Mouse (Mus musculus) left cerebral cortex, postnatal 14 days (tissue): ENCODE data around the gene Wnt7a. TPM values are rescaled to one million over a fixed set of nuclear protein-coding genes. Genes with fewer than 3 reads are reported as not detected.

Source experiments
- DNase-seq, 2 experiments: peaks; one replicate each; pipeline ENCODE4 v3.0.0; 2021 to 2022; ENCODE audit warnings: low spot score in 2 of 2, mixed read lengths in 1 of 2
- intact Hi-C: fragments of 180-260 bp; cut with DNase I; formaldehyde crosslinking; loops from one replicate; pipeline ENCODE4 v1.15.1; 2025
- long read RNA-seq, 2 experiments: library from polyadenylated mRNA; stranded (forward); transcript quantifications; one replicate each; pipeline ENCODE4 v2.0.0; 2021
- total RNA-seq, 2 experiments: library from RNA; stranded (reverse); gene quantifications; 2 replicates each; pipeline ENCODE4 v1.2.3; 2021

Wnt7a gene
- total RNA-seq = 10 to 100 TPM; 11.5 to 18.4 TPM
- long read RNA-seq, experiment 1, partial matches to known transcripts = 2 of 5 reads
- long read RNA-seq, experiment 1, other reads (novel, unspliced or antisense) = 1 of 5 reads
- long read RNA-seq, experiment 2, partial matches to known transcripts = 0 of 7 reads
- long read RNA-seq, experiment 2, other reads (novel, unspliced or antisense) = 6 of 7 reads

- peak in 1 of 2 experiments; percentile 29 for DNase-seq
- intact Hi-C loops = loop anchor here (1.0 to 5.0 kb wide), 2 partner anchors 125 to 244 kb away; no protein-coding TSS in a partner anchor
Observed at GRCm38 (mm10) chr6:91410961-91411368, at the start of gene Wnt7a. Gene Wnt7a (minus strand): TSS chr6:91411363.

DNA sequence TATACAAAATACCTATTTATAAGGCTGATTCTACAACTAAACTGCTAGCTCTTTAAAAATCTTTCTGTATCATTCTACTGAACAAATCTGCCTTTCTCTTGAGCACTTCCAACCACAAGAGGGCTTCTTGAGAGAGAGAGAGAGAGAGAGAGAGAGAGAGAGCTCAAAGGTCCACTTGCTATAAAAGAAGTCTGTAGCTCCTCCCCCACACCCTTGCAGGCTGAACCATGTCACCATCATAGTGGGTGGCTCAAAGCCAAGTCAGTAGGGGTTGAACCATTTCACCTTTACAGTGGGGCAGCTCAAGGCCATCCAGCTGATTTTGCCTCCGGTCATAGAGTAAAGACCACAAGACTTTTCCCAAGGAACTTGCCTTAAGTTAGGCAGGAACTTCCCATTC lies 48.3 kb upstream of the Wnt7a start:
- no peak for DNase-seq
- intact Hi-C loops = no loop called here

DNA sequence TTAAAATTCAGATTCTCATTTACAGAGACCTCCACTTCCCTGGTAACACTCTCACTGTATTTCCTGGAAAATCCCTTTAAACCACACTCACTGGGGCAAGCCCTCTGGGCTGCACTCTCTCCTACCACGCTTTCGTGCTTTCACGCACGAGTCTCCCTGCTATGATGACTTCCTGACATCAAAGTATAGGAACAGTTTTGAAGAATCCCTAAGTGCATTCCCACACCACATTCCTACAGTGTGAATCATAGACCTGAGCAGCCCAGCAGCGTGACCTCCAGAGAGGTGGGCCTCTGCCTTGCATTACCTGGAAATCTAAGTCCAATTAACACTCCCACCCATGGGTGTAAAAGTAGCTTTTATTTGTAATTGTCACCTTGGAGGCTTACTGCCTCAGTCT lies 43.4 kb upstream of the Wnt7a start:
- no peak for DNase-seq
- intact Hi-C loops = no loop called here

DNA sequence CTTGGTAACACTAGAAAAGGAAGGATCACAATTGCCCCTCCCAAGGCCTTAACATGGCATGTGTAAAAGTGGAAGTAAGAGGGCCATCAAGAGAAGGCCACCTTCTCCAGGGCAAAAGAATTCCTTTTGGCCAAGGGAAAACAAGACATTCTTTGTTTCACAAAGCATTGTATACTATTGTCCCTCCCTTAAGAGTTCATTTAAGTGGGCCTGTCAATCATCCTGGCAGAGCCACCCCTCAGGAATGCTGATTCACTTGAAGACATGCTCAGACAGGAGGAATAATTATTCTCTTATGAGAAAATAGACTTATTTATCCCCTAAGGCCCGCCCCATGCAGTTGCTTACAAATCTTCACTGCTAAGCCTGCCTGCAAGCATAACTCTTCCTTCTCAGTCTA lies 40.9 kb upstream of the Wnt7a start:
- intact Hi-C loops = no loop called here
- no peak for DNase-seq

- intact Hi-C loops = no loop called here
- no peak for DNase-seq
Observed at GRCm38 (mm10) chr6:91449472-91450225, 38.5 kb upstream of the Wnt7a start.

GRCm38 (mm10) chr6:91445316-91445715 lies 34.2 kb upstream of the Wnt7a start:
- intact Hi-C loops = no loop called here
- DNase-seq = no peak

DNA sequence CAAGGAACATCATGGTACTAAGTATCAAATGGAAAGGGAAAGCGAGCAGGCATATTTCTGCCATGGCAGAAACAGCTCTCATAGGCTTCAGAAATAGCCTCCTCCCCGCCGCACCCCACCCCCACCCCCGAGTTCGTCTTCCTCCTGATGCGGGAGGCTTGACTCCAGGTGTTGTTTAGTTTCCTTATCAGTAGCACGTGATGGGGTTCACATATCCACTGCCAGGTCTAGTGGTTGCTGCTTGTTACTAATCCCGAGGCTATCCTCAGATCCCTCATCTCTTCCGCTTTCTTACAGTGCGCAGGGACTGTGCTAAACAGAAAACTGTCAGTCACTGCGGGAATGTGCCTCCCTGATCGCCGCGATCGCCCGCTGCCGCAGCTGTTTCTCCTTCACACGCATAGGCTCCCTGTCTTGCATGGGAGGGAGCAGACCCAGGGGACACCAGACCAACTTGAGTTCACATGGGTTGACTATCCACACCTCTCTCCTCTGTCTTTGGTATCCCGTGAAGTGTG lies 30.0 kb upstream of the Wnt7a start:
- peak in 1 of 2 experiments; percentile 13 for DNase-seq
- intact Hi-C loops = no loop called here

DNA sequence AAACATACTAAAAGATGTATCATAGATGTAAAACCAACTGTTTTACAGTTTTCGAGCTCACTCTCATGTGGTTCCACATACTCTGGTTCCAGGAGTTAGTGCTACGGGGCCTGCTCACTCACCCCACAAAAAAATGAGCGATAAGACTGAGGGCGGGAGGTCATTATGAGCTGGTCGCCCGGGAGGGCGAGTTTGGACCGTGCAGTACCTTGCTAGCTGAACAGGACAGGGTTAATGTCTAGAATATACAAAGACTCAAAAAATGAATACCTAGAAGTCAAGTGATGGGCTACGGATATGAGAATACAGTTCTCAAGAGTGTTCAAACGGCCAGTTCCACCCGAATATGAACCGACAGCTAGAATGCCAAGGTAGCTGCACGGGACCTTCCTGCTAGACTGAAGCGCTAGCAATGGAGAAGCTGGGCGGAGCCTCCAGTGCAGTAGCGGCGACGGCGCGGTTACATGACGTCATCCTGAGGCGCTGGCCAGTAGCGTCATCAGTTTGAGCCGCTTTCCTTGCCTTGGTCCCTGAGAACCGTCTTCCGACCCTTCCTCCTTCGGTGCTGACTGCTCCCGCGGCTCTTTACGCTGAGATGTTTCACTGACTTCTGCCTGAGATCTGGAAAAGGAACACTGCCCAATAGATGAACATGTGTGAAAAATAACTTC lies 29.4 kb upstream of the Wnt7a start:
- intact Hi-C loops = no loop called here
- peak; percentile 98 to 99 for DNase-seq

- intact Hi-C loops = no loop called here
- DNase-seq = no peak
Observed at GRCm38 (mm10) chr6:91424151-91424550, 13.0 kb upstream of the Wnt7a start.

GRCm38 (mm10) chr6:91421629-91422028 lies 10.5 kb upstream of the Wnt7a start:
- intact Hi-C loops = no loop called here
- no peak for DNase-seq

GRCm38 (mm10) chr6:91417291-91417845 lies 6.2 kb upstream of the Wnt7a start:
- intact Hi-C loops = no loop called here
- no peak for DNase-seq

DNA sequence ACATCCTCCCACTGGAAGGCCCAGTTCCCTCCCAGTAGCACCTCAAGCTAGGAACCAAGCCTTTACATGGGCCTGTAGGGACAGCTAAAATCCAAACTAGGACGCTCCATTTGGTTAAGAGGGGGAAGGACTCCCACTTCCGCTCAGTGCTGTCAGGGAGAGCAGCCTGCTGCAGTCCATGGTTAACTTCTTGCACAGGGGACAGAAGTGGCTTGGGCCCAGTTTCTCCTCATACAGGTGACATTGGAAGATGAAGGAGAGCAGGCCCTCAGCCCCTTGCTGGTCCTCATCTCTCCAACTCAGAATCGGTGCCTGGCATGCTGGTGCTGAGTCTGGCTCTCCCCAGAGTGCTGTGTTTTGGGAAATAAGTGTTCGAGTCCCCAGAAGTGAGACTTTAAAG lies 5.0 kb upstream of the Wnt7a start:
- intact Hi-C loops = no loop called here
- no peak for DNase-seq

GRCm38 (mm10) chr6:91414890-91415289 lies 3.7 kb upstream of the Wnt7a start:
- intact Hi-C loops = loop anchor here (5.0 kb wide), 1 partner anchor 248 kb away; no protein-coding TSS in a partner anchor
- peak in 1 of 2 experiments; percentile 67 for DNase-seq

- intact Hi-C loops = loop anchor here (1.0 to 5.0 kb wide), 2 partner anchors 125 to 244 kb away; no protein-coding TSS in a partner anchor
- peak; percentile 80 to 89 for DNase-seq
Observed at GRCm38 (mm10) chr6:91411369-91411981, 312 bp upstream of the Wnt7a start.

DNA sequence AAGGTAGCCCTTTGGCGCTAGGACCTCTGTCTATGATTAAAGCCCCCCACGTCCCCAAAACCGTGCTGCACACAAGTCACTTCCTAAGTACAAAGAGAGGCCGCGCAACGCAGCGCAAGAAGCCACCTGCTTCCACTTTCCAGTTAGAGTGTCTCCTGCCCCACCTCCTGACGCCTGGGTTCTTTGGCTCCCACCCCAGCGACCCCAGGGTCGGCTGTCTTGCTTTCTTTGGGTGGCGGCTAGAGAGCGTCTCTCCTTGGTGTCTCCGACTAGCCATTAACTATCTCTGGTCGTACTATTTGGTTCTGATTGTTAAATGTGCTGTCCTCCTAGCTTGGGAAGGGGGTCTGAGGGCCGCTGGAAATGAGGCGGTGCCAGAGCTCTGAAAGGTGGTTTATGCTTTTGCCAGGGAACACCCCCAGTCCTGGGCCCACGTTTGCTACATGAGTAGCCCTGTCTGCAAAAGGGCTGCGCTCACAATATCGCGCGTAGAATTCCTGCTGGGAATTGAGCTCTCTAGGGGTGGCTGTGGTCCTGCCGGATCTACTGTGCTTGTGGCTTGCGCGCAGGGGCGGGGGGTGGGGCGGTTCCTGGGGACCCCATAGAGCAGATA lies 889 bp downstream of the Wnt7a start:
- intact Hi-C loops = loop anchor here (5.0 kb wide), 1 partner anchor 243 kb away; no protein-coding TSS in a partner anchor
- no peak for DNase-seq

DNA sequence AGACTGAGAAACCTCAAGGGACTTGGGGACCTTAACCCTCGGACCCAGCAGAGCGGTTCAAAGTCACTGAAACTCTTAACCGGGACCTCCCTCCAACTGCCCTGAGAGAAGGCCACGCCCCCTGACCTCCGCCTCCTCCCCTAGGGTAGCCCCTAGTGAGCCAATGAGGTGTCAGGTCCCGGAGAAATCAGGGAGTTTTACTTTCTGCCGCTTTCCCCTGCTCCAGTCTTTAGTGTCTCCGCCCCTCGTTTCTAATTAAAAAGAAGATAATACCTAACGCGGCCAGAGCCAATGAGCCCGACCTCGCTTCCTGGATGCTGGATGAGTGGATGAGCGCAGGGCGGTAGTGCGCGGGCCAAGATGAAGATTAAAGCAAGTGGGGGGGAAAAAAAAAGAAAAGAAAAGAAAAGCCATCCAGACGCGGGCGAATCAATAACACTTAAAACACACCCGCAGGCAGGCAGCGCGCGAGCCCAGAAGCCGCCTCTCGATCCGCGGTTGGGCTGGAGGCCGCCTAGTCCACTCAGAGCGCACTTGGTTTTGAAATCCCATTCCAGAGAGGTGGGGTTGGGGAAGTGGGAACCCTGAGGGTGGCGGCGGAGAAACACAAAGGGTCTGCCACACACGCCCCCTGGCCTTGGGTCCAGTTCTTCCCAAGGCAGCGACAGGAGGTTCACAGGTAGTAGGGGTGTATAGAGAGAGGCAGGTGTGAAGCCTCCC lies 1.6 kb downstream of the Wnt7a start:
- DNase-seq = no peak

DNA sequence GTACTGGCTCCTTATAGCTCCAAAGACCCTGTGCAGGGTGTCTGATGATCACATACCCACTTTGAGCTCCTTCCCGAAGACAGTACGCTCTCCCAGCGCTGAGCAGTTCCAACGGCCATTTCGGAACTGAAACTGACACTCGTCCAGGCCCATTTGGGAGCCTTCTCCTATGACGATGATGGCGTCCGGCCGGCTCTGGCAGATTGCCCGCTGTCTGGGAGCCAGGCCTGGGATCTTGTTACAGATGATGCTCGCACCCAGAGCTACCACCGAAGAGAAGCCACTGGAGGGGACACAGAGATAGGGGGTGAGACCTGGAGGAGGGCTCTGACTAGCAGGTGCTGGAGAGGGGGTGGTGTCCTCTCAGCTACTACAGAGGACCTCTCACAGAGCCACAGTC lies 2.5 kb downstream of the Wnt7a start:
- intact Hi-C loops = no loop called here
- DNase-seq = peak in 1 of 2 experiments; percentile 37

More for the DNA sequence above, 1.6 kb downstream of the Wnt7a start:
- intact Hi-C loops = loop anchor here (5.0 kb wide), 1 partner anchor 242 kb away; no protein-coding TSS in a partner anchor

GRCm38 (mm10) chr6:91401591-91401990 lies 9.6 kb downstream of the Wnt7a start:
- intact Hi-C loops = no loop called here
- no peak for DNase-seq
